Mouse (Mus musculus): ENCODE results near the gene Spata16. TPM values are rescaled to one million over a fixed set of nuclear protein-coding genes. Genes with fewer than 3 reads are reported as not detected.

Spata16 gene
- polyA plus RNA-seq, 1 experiment from 2014 or later, result not detected

- no peak for ATAC-seq (replicated peaks; ENCODE audit: low FRiP score)
- 64% methylated on average over 1 of the region's 1 CpGs for WGBS
- Histone ChIP-seq H3K9me3 (replicated peaks) (no peaks in the 10 kb centered on the region), H3K27me3 (no peaks in the 10 kb centered on the region), H3K4me2 (no peak overlapping the region), H3K9ac (no peak overlapping the region), H3K27ac (no peak overlapping the region), H3K4me1 (no peaks in the 10 kb centered on the region), H3K36me3 (no peaks in the 10 kb centered on the region), H3K4me3 (replicated peaks) (no peak overlapping the region)
Measured at GRCm38 (mm10) chr3:27006844-27007243, 369.4 kb downstream of the Spata16 start.

- no peaks in the 10 kb centered on the region for H3K36me3 ChIP-seq
- H3K4me3 ChIP-seq (replicated peaks), result no peak overlapping the region
- no peak overlapping the region for H3K4me2 ChIP-seq
- no peaks in the 10 kb centered on the region for H3K4me1 ChIP-seq
- H3K27ac ChIP-seq, result no peak overlapping the region
- H3K9me3 ChIP-seq (replicated peaks), result no peaks in the 10 kb centered on the region
- no peaks in the 10 kb centered on the region for H3K27me3 ChIP-seq
- H3K9ac ChIP-seq, result no peak overlapping the region
- ATAC-seq (replicated peaks; ENCODE audit: low FRiP score), result no peak
- WGBS, result 73% methylated on average over 3 of the region's 3 CpGs
Measured at GRCm38 (mm10) chr3:27027957-27028356, 390.5 kb downstream of the Spata16 start.

- H3K27me3 ChIP-seq, result no peaks in the 10 kb centered on the region
- H3K9me3 ChIP-seq (replicated peaks), result no peaks in the 10 kb centered on the region
- no peak overlapping the region for H3K27ac ChIP-seq
- no peaks in the 10 kb centered on the region for H3K36me3 ChIP-seq
- H3K9ac ChIP-seq, result no peak overlapping the region
- H3K4me1 ChIP-seq, result no peaks in the 10 kb centered on the region
- H3K4me3 ChIP-seq (replicated peaks), result no peak overlapping the region
- no peak overlapping the region for H3K4me2 ChIP-seq
- no peak for ATAC-seq (replicated peaks; ENCODE audit: low FRiP score)
Measured at GRCm38 (mm10) chr3:27028526-27028925, 391.1 kb downstream of the Spata16 start.

- no peak for ATAC-seq (replicated peaks; ENCODE audit: low FRiP score)
- H3K4me2 ChIP-seq, result no peak overlapping the region
- no peaks in the 10 kb centered on the region for H3K27me3 ChIP-seq
- no peak overlapping the region for H3K9ac ChIP-seq
- no peak overlapping the region for H3K27ac ChIP-seq
- no peak overlapping the region for H3K4me3 ChIP-seq (replicated peaks)
- H3K36me3 ChIP-seq, result no peaks in the 10 kb centered on the region
- no peaks in the 10 kb centered on the region for H3K9me3 ChIP-seq (replicated peaks)
- 86% methylated on average over 8 of the region's 8 CpGs for WGBS
- H3K4me1 ChIP-seq, result no peaks in the 10 kb centered on the region
Measured at GRCm38 (mm10) chr3:27030067-27030857, 392.8 kb downstream of the Spata16 start.

Small RNAs within 50 kb of the gene (microRNA-seq; reads per million reads assigned to microRNA genes)
- gene Gm25773 (not detected), gene Gm44464 (not detected)

All from kidney, embryonic 15.5 days (tissue).